Mouse (Mus musculus) liver, adult 2 months (tissue): ENCODE measurements around the gene Asf1b. TPM values are rescaled to one million over a fixed set of nuclear protein-coding genes. Genes with fewer than 3 reads are reported as not detected.
A peak's percentile ranks its signal among the peaks of the same experiment; 100 is the strongest.

Experiments
- DNase-seq: peaks from one replicate; pipeline ENCODE4 v3.0.0-alpha.2; 2011; ENCODE audit warnings: low read depth, low spot score; ENCODE audit errors: extremely low read depth
- H3K27ac ChIP-seq: fragments of 200-500 bp; replicated peaks from 2 replicates; pipeline ENCODE4 v1.5.1; 2012; ENCODE audit warnings: low read depth, mild to moderate bottlenecking, control low read depth, inconsistent platforms, low read length; ENCODE audit not compliant: insufficient read depth
- H3K27me3 ChIP-seq: fragments of 200-500 bp; 2 replicates; pipeline ENCODE4 v1.6.1; 2012; ENCODE audit warnings: mild to moderate bottlenecking, moderate library complexity, low read length, inconsistent platforms; ENCODE audit not compliant: control insufficient read depth, insufficient read depth
- H3K36me3 ChIP-seq: fragments of 200-500 bp; 2 replicates; pipeline ENCODE4 v1.6.1; 2012; ENCODE audit warnings: low read length, inconsistent platforms; ENCODE audit not compliant: control insufficient read depth, insufficient read depth
- H3K4me1 ChIP-seq: fragments of 200-500 bp; 2 replicates; pipeline ENCODE4 v1.6.1; 2011; ENCODE audit warnings: low read length; ENCODE audit not compliant: control insufficient read depth, insufficient read depth
- H3K4me3 ChIP-seq: fragments of 200-500 bp; 2 replicates; pipeline ENCODE4 v1.5.1; 2011; ENCODE audit warnings: low read depth, mild to moderate bottlenecking, control low read depth, low read length, moderate library complexity; ENCODE audit not compliant: insufficient read depth
- H3K79me2 ChIP-seq: fragments of 200-500 bp; 2 replicates; pipeline ENCODE4 v1.6.1; 2012; ENCODE audit warnings: inconsistent platforms, mild to moderate bottlenecking, low read length, moderate library complexity; ENCODE audit not compliant: control insufficient read depth, insufficient read depth
- H3K9ac ChIP-seq: fragments of 200-500 bp; 2 replicates; pipeline ENCODE4 v1.6.1; 2012; ENCODE audit warnings: low read depth, mild to moderate bottlenecking, control low read depth, inconsistent platforms, low read length
- CTCF ChIP-seq: fragments of 200-500 bp; IDR thresholded peaks from 2 replicates; pipeline ENCODE4 v1.5.1; 2011; ENCODE audit warnings: low read depth, low read length, control low read depth
- POLR2A ChIP-seq: fragments of 200-500 bp; IDR thresholded peaks from 2 replicates; pipeline ENCODE4 v1.6.1; 2011; ENCODE audit warnings: low read length, control low read depth; ENCODE audit not compliant: insufficient read depth; ENCODE audit errors: extremely low read depth
- WGBS: fragments of 180-500 bp; shearing (Covaris S2); methylation state at CpG from one replicate; pipeline ENCODE4 v1.1.7; 2018; 5-methylcytosine and 5-hydroxymethylcytosine counted together
- polyA plus RNA-seq: library from polyadenylated mRNA; depleted of rRNA; stranded (reverse); fragments of >200 nt; gene quantifications from 2 replicates; pipeline ENCODE4 v1.2.3, GENCODE M21; 2012
- total RNA-seq: library from RNA; depleted of rRNA; stranded (reverse); fragments of >200 nt; gene quantifications from 2 replicates; pipeline ENCODE4 v1.2.3, GENCODE M21; 2014

Gene Asf1b
- total and polyA plus RNA-seq, 2 experiments = 0.37 to 1.4 TPM

- Histone ChIP-seq H3K9ac (no peak overlapping the region), H3K4me1 (no peaks in the 10 kb centered on the region), H3K27me3 (no peaks in the 10 kb centered on the region), H3K79me2 (no peaks in the 10 kb centered on the region), H3K4me3 (no peak overlapping the region), H3K36me3 (peaks cover 52% of the 10 kb centered on the region), H3K27ac (no peak overlapping the region)
- TF ChIP-seq POLR2A (no peak), CTCF (no peak)
- no peak for DNase-seq
- 82% methylated on average over 7 of the region's 7 CpGs for WGBS
These were observed 33.9 kb downstream of the Asf1b start for GRCm38 (mm10) chr8:83989243-83989642.

DNA sequence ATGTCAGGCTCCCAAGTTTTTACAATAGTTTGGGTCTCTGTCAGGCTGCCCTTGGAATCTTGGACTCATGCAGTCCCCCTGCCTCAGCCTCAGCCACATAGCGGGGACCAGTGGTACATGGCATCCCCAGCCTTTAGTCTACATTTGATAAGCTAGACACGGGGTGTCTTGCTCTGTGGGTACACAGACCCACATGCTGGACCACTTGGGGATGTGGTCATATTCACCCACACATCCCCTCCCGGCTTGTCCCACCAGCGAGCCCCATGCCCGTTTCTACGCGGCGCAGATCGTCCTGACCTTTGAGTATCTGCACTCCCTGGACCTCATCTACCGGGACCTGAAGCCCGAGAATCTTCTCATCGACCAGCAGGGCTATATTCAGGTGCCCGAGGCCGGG is 34.9 kb downstream of the Asf1b start:
- no peak for DNase-seq
- no peak overlapping the region for H3K4me3 ChIP-seq
- no peaks in the 10 kb centered on the region for H3K4me1 ChIP-seq
- H3K9ac ChIP-seq = no peak overlapping the region
- TF ChIP-seq CTCF (no peak), POLR2A (no peak)
- no peak overlapping the region for H3K27ac ChIP-seq
- peaks cover 47% of the 10 kb centered on the region for H3K36me3 ChIP-seq
- H3K79me2 ChIP-seq = no peaks in the 10 kb centered on the region
- H3K27me3 ChIP-seq = no peaks in the 10 kb centered on the region
- 93% methylated on average over 14 of the region's 14 CpGs for WGBS

DNA sequence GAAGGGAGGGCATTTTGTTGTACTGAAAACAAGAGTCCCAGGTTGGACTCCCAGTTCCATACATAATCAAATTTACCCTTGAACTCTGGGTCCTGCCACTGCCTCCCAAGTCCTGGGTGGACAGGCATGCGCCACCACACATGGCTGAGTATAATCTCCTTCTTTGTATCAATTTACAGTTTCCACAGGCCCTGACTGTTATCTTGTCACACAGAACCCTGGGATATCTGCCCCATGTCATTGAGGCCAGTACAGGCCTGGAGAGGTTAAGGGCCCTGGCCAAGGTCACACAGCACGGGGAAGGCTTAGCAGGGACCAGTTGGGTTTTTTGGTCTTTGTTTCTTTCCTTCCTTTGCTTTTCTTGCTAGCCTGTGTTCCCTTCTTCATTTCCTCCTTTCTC is 37.2 kb downstream of the Asf1b start:
- DNase-seq = no peak
- WGBS = 56% methylated on average over 2 of the region's 2 CpGs
- TF ChIP-seq CTCF (no peak), POLR2A (no peak)
- Histone ChIP-seq H3K4me3 (no peak overlapping the region), H3K4me1 (no peaks in the 10 kb centered on the region; the same call in 1 of the 2 replicates), H3K36me3 (peaks cover 32% of the 10 kb centered on the region), H3K9ac (no peak overlapping the region), H3K79me2 (no peaks in the 10 kb centered on the region), H3K27ac (no peak overlapping the region), H3K27me3 (no peaks in the 10 kb centered on the region)

GRCm38 (mm10) chr8:83994030-83994429 is 38.7 kb downstream of the Asf1b start:
- Histone ChIP-seq H3K4me1 (peaks cover 6% of the 10 kb centered on the region), H3K9ac (no peak overlapping the region), H3K79me2 (no peaks in the 10 kb centered on the region), H3K36me3 (peaks cover 16% of the 10 kb centered on the region), H3K27me3 (no peaks in the 10 kb centered on the region), H3K27ac (no peak overlapping the region), H3K4me3 (no peak overlapping the region)
- TF ChIP-seq POLR2A = no peak
- TF ChIP-seq CTCF = no peak
- no peak for DNase-seq
- 60% methylated on average over 3 of the region's 3 CpGs for WGBS

GRCm38 (mm10) chr8:83995973-83996372 is 40.7 kb downstream of the Asf1b start:
- Histone ChIP-seq H3K36me3 (peaks cover 9% of the 10 kb centered on the region), H3K27me3 (no peaks in the 10 kb centered on the region), H3K4me3 (no peak overlapping the region), H3K79me2 (no peaks in the 10 kb centered on the region), H3K27ac (no peak overlapping the region), H3K4me1 (peaks cover 12% of the 10 kb centered on the region), H3K9ac (no peak overlapping the region)
- 60% methylated on average over 12 of the region's 12 CpGs for WGBS
- DNase-seq = no peak
- TF ChIP-seq CTCF (no peak), POLR2A (no peak)

- DNase-seq = peak; percentile 70
- Histone ChIP-seq H3K4me3 (peak overlapping the region; percentile 91), H3K9ac (peak overlapping the region; percentile 99), H3K27ac (peak overlapping the region; percentile 84), H3K4me1 (peaks cover 12% of the 10 kb centered on the region), H3K27me3 (no peaks in the 10 kb centered on the region), H3K36me3 (peaks cover 5% of the 10 kb centered on the region), H3K79me2 (no peaks in the 10 kb centered on the region)
- TF ChIP-seq CTCF (no peak), POLR2A (peak; percentile 87)
- 1% methylated on average over 58 of the region's 103 CpGs for WGBS
These were observed 41.5 kb downstream of the Asf1b start for GRCm38 (mm10) chr8:83996567-83997505.
